13 mouse cellular contexts compared by ENCODE assay signal in the genomic region with DNA sequence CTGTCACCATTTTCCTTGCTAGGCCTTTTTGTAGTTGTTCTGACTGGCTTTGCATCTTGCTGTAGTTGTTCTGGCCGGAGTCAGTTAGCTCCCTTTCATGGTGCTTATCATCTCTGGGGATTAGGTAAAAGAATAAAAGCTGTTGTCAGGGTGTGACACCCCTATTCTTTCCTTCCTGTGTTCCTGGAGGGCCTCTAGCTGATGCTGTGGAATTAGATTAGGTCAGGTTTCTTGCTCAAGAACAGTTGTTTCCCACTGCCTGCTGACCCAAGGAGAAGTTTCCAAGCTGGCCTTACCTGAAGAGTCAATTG. TPM values are rescaled to one million over a fixed set of nuclear protein-coding genes. Genes with fewer than 3 reads are reported as not detected.
DNase-seq lines count a peak whose midpoint lies in the region; ATAC-seq and TF ChIP-seq lines count a peak whose summit lies in the region.
"Had no signal": no experiment of that assay in that cellular context is flagged by ENCODE, and none has a peak within 500 bp of the region (broad histone marks: within the 10 kb centered on the region; RNA-seq: fewer than 3 reads in every experiment).

No protein-coding gene starts in this region.

- H3K27me3 ChIP-seq in heart, adult 2 months (ENCODE audit: control insufficient read depth, insufficient read depth, low read length) = no peaks in the 10 kb centered on the region
- H3K27me3 ChIP-seq in neural tube, embryonic 11.5 days (ENCODE audit: control insufficient read depth, insufficient read depth, low read length) = no peaks in the 10 kb centered on the region
- H3K27me3 ChIP-seq in neural tube, embryonic 15.5 days (replicated peaks) = no peaks in the 10 kb centered on the region
- no peaks in the 10 kb centered on the region for H3K27me3 ChIP-seq in liver, embryonic 13.5 days
- H3K27me3 ChIP-seq: embryonic facial prominence, embryonic 15.5 days had no signal

- no peaks in the 10 kb centered on the region for H3K9me3 ChIP-seq in neural tube, embryonic 11.5 days (ENCODE audit: control insufficient read depth, low read length)
- H3K9me3 ChIP-seq in neural tube, embryonic 15.5 days (replicated peaks) = no peaks in the 10 kb centered on the region
- H3K9me3 ChIP-seq in liver, embryonic 13.5 days (replicated peaks) = no peaks in the 10 kb centered on the region
- H3K9me3 ChIP-seq: embryonic facial prominence, embryonic 15.5 days had no signal

- peaks cover 52% of the 10 kb centered on the region for H3K4me1 ChIP-seq in heart, adult 2 months (ENCODE audit: control insufficient read depth, insufficient read depth, low read length)
- peaks cover 18% of the 10 kb centered on the region for H3K4me1 ChIP-seq in neural tube, embryonic 11.5 days (ENCODE audit: control insufficient read depth, insufficient read depth, low read length)
- H3K4me1 ChIP-seq in neural tube, embryonic 15.5 days = peaks cover 31% of the 10 kb centered on the region
- peaks cover 90% of the 10 kb centered on the region for H3K4me1 ChIP-seq in liver, embryonic 13.5 days (replicated peaks)

- peaks cover 79% of the 10 kb centered on the region for H3K36me3 ChIP-seq in heart, adult 2 months (ENCODE audit: control insufficient read depth, insufficient read depth, low read length)
- H3K36me3 ChIP-seq in neural tube, embryonic 11.5 days (ENCODE audit: control insufficient read depth, insufficient read depth, low read length) = no peaks in the 10 kb centered on the region
- H3K36me3 ChIP-seq in neural tube, embryonic 15.5 days = no peaks in the 10 kb centered on the region
- H3K36me3 ChIP-seq in liver, embryonic 13.5 days = no peaks in the 10 kb centered on the region
- H3K36me3 ChIP-seq: embryonic facial prominence, embryonic 15.5 days had no signal

- H3K79me2 ChIP-seq in heart, adult 2 months (replicated peaks; ENCODE audit: control insufficient read depth, insufficient read depth, low read length) = peaks cover 14% of the 10 kb centered on the region

- WGBS in heart, adult 2 months = 21% methylated on average over 1 of the region's 1 CpGs
- WGBS in neural tube, embryonic 11.5 days = 74% methylated on average over 1 of the region's 1 CpGs
- WGBS in neural tube, embryonic 15.5 days = 71% methylated on average over 1 of the region's 1 CpGs
- 17% methylated on average over 1 of the region's 1 CpGs for WGBS in liver, embryonic 13.5 days (ENCODE audit: insufficient replicate concordance)

- H3K27ac ChIP-seq in heart, adult 2 months = peak overlapping the region; percentile 55
- peak overlapping the region; percentile 34; the same call in 1 of the 2 replicates for H3K27ac ChIP-seq in neural tube, embryonic 11.5 days (ENCODE audit: low read depth, low read length)
- no peak overlapping the region; the same call in 1 of the 2 replicates for H3K27ac ChIP-seq in neural tube, embryonic 15.5 days (replicated peaks)
- peak overlapping the region; percentile 73 for H3K27ac ChIP-seq in liver, embryonic 13.5 days
- H3K27ac ChIP-seq: embryonic facial prominence, embryonic 15.5 days had no signal

- no peak for ATAC-seq in neural tube, embryonic 11.5 days (ENCODE audit: insufficient read depth, low FRiP score, low TSS enrichment)
- no peak for ATAC-seq in neural tube, embryonic 15.5 days (ENCODE audit: low FRiP score)
- peak; percentile 13; the same call in 1 of the 2 replicates for ATAC-seq in liver, embryonic 13.5 days (ENCODE audit: low read depth)
- ATAC-seq: CD4-positive, CD25-positive, alpha-beta regulatory T cell, adult 4 months had no signal

- TF ChIP-seq EP300 in heart, adult 2 months (IDR thresholded peaks at IDR 0.05; ENCODE audit: insufficient read depth, low read depth, low read length) = no peak

- no peak; the same call in 1 of the 2 replicates for TF ChIP-seq POLR2A in heart, adult 2 months (IDR thresholded peaks at IDR 0.05; ENCODE audit: insufficient read depth, low read depth, low read length)

- TF ChIP-seq CTCF in heart, adult 2 months (IDR thresholded peaks at IDR 0.05) = no peak

- no peak overlapping the region for H3K9ac ChIP-seq in heart, adult 2 months (ENCODE audit: low read depth, low read length)
- H3K9ac ChIP-seq in neural tube, embryonic 11.5 days (ENCODE audit: low read length) = no peak overlapping the region
- no peak overlapping the region for H3K9ac ChIP-seq in neural tube, embryonic 15.5 days (replicated peaks)
- peak overlapping the region; percentile 49 for H3K9ac ChIP-seq in liver, embryonic 13.5 days
- H3K9ac ChIP-seq: embryonic facial prominence, embryonic 15.5 days had no signal

- no peak for DNase-seq in heart, adult 2 months
- no peak for DNase-seq in heart, postnatal 10 days
- DNase-seq in neural tube, embryonic 11.5 days (ENCODE audit: low spot score) = no peak
- DNase-seq in liver, embryonic 13.5 days = no peak
- no peak for DNase-seq in right cerebral cortex, adult 2 months (ENCODE audit: low spot score in 2 of 2)
- no peak for DNase-seq in right cerebral cortex, adult 18-20 months
- DNase-seq in adrenal gland, postnatal 14 days = no peak
- DNase-seq: kidney, adult 11 months; lung, postnatal 4 days had no signal

- no peak overlapping the region for H3K4me2 ChIP-seq in neural tube, embryonic 11.5 days (ENCODE audit: low read depth)
- H3K4me2 ChIP-seq in neural tube, embryonic 15.5 days = no peak overlapping the region
- peak overlapping the region; percentile 47 for H3K4me2 ChIP-seq in liver, embryonic 13.5 days
- H3K4me2 ChIP-seq: embryonic facial prominence, embryonic 15.5 days had no signal

- no peak overlapping the region for H3K4me3 ChIP-seq in heart, adult 2 months
- H3K4me3 ChIP-seq in neural tube, embryonic 11.5 days (ENCODE audit: low read depth, low read length) = no peak overlapping the region
- no peak overlapping the region for H3K4me3 ChIP-seq in neural tube, embryonic 15.5 days (replicated peaks)
- H3K4me3 ChIP-seq in liver, embryonic 13.5 days (replicated peaks) = 0 out of 2 replicates have a peak overlapping the region, but pooled peaks have one; percentile 0
- H3K4me3 ChIP-seq: embryonic facial prominence, embryonic 15.5 days had no signal

- intact Hi-C loops in heart, adult 2 months (cut with DNase I) = no loop called here
- intact Hi-C loops in heart, postnatal 10 days (cut with DNase I) = no loop called here

RNA-seq across cellular contexts. Expression of gene Susd6, which starts 22.2 kb away (rescaled TPM):
- 10 to 100 TPM; 67.4 to 78.6 TPM for total RNA-seq in heart, adult 2 months (2021)
- 50.1 and 75.8 TPM in 2 replicates for polyA plus RNA-seq in heart, adult 2 months (2012; rRNA removed)
- total RNA-seq in heart, postnatal 10 days (2021) = 10 to 100 TPM; 58.3 to 60.9 TPM
- polyA plus RNA-seq in neural tube, embryonic 11.5 days (2014; fragmentation: Nextera tagmentation; extraction: Ambion mirVana) = 20.9 and 23.3 TPM in 2 replicates
- polyA plus RNA-seq in neural tube, embryonic 15.5 days (2015; fragmentation: Nextera tagmentation; extraction: Ambion mirVana) = 9.1 and 11.9 TPM in 2 replicates
- polyA plus RNA-seq in liver, embryonic 13.5 days (2015; fragmentation: Nextera tagmentation; extraction: Ambion mirVana) = 9.4 and 11.6 TPM in 2 replicates
- total RNA-seq in adrenal gland, postnatal 14 days (2021) = 47.4 and 49.9 TPM in 2 replicates

RNA-seq across cellular contexts. Expression of gene Ccdc177, which starts 52.0 kb away (rescaled TPM):
- total RNA-seq in heart, adult 2 months (2021) = under 1 TPM in 1 of 2 experiments, not detected in 1; 0.05 TPM
- polyA plus RNA-seq in heart, adult 2 months (2012; rRNA removed) = not detected in 2 replicates
- under 1 TPM; 0.10 to 0.12 TPM for total RNA-seq in heart, postnatal 10 days (2021)
- polyA plus RNA-seq in neural tube, embryonic 11.5 days (2014; fragmentation: Nextera tagmentation; extraction: Ambion mirVana) = 2.4 and 2.6 TPM in 2 replicates
- polyA plus RNA-seq in neural tube, embryonic 15.5 days (2015; fragmentation: Nextera tagmentation; extraction: Ambion mirVana) = 1.5 and 2.1 TPM in 2 replicates
- polyA plus RNA-seq in liver, embryonic 13.5 days (2015; fragmentation: Nextera tagmentation; extraction: Ambion mirVana) = not detected in 2 replicates
- not detected in 2 replicates for total RNA-seq in adrenal gland, postnatal 14 days (2021)
- total RNA-seq: gastrocnemius, adult 8-10 months had no signal
- polyA plus RNA-seq: CD4-positive, CD25-positive, alpha-beta regulatory T cell, adult 4 months had no signal
